ENCODE assay signal across 9 mouse cellular contexts in the genomic region with DNA sequence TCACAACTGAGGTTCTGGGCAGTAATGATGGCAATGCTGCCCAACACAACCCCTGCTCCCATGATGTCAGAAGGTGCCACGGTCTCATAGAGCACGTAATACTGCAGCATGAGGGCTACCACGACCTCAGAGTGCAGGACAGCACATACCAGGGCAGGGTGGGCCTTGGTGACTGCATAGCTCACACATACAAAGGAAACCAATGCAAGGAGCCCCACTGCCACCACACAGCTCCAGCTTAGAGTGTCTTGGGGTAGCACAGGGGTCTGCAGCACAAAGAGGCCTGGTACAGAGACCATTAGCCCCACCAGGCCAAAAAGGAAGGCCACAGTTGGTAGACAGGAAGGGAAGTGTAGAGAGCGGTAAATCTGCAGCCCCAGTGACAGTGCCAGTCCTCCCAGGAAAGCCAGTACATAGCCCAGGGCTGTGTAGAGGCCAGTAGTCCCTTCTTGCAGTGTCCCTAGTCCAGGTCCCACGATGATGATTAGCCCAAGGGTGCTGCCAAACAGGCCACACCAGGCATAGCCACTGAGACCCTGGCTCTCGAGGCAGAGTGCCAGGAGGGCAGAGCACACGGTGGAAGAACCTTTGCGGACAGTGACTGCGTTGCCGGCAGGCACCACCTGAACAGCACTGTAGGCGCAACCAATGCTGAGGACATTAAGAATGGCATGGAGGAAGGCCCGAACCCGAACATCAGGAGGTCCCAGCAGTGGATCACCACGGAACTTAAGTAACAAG. TPM values are rescaled to one million over a fixed set of nuclear protein-coding genes. Genes with fewer than 3 reads are reported as not detected.
DNase-seq lines count a peak whose midpoint lies in the region; ATAC-seq and TF ChIP-seq lines count a peak whose summit lies in the region.
"Had no signal": no experiment of that assay in that cellular context is flagged by ENCODE, and none has a peak within 500 bp of the region (broad histone marks: within the 10 kb centered on the region; RNA-seq: fewer than 3 reads in every experiment).

No protein-coding gene starts in this region.

- 79% methylated on average over 14 of the region's 14 CpGs for WGBS in limb, embryonic 13.5 days
- WGBS in stomach, embryonic 16.5 days, result 79% methylated on average over 14 of the region's 14 CpGs

- no peaks in the 10 kb centered on the region for H3K27me3 ChIP-seq in testis, adult 2 months (ENCODE audit: control insufficient read depth, insufficient read depth, low read length)
- no peaks in the 10 kb centered on the region for H3K27me3 ChIP-seq in limb, embryonic 13.5 days
- no peaks in the 10 kb centered on the region for H3K27me3 ChIP-seq in stomach, embryonic 16.5 days (ENCODE audit: control insufficient read depth, insufficient read depth, low read length)

- H3K4me2 ChIP-seq in limb, embryonic 13.5 days (replicated peaks), result peak overlapping the region; percentile 91
- H3K4me2 ChIP-seq in stomach, embryonic 16.5 days (ENCODE audit: low read depth, low read length), result peak overlapping the region; percentile 57

- H3K4me3 ChIP-seq in testis, adult 2 months (ENCODE audit: control insufficient read depth, low read depth, low read length), result peak overlapping the region; percentile 99
- H3K4me3 ChIP-seq in limb, embryonic 13.5 days, result peak overlapping the region; percentile 65
- peak overlapping the region; percentile 77; the same call in 1 of the 2 replicates for H3K4me3 ChIP-seq in stomach, embryonic 16.5 days (replicated peaks; ENCODE audit: low read length)

- peak overlapping the region; percentile 70 for H3K9ac ChIP-seq in limb, embryonic 13.5 days
- peak overlapping the region; percentile 81 for H3K9ac ChIP-seq in stomach, embryonic 16.5 days (ENCODE audit: low read length)

- H3K4me1 ChIP-seq in testis, adult 2 months (ENCODE audit: control insufficient read depth, insufficient read depth, low read length), result peaks cover 16% of the 10 kb centered on the region
- peaks cover 42% of the 10 kb centered on the region for H3K4me1 ChIP-seq in limb, embryonic 13.5 days
- peaks cover 32% of the 10 kb centered on the region for H3K4me1 ChIP-seq in stomach, embryonic 16.5 days (ENCODE audit: control insufficient read depth, insufficient read depth, low read length)

- peaks cover 3% of the 10 kb centered on the region for H3K36me3 ChIP-seq in testis, adult 2 months (ENCODE audit: control insufficient read depth, insufficient read depth, low read length)
- H3K36me3 ChIP-seq in limb, embryonic 13.5 days, result no peaks in the 10 kb centered on the region
- H3K36me3 ChIP-seq in stomach, embryonic 16.5 days (ENCODE audit: control insufficient read depth, insufficient read depth, low read length), result no peaks in the 10 kb centered on the region

- no peak overlapping the region for H3K27ac ChIP-seq in testis, adult 2 months (ENCODE audit: control insufficient read depth, insufficient read depth, low read depth, low read length)
- H3K27ac ChIP-seq in limb, embryonic 13.5 days, result peak overlapping the region; percentile 98
- H3K27ac ChIP-seq in stomach, embryonic 16.5 days (ENCODE audit: low read length), result peak overlapping the region; percentile 92

- peak; percentile 65 for DNase-seq in cerebellum, adult 9-10 months
- DNase-seq in cerebellum, postnatal 36 days, result no peak
- DNase-seq in testis, postnatal 14 days (ENCODE audit: low spot score), result no peak
- DNase-seq in adrenal gland, postnatal 14 days, result no peak
- no peak for DNase-seq in left cerebral cortex, adult 18-20 months (ENCODE audit: low spot score in 2 of 2)

- TF ChIP-seq POLR2A in testis, adult 2 months (IDR thresholded peaks at IDR 0.05; ENCODE audit: control insufficient read depth, low read depth, low read length), result no peak; the same call in 1 of the 2 replicates

- TF ChIP-seq CTCF in testis, adult 2 months (IDR thresholded peaks at IDR 0.05; ENCODE audit: control insufficient read depth, insufficient read depth, insufficient replicate concordance, low read depth, low read length), result no peak

- ATAC-seq in limb, embryonic 13.5 days (ENCODE audit: low FRiP score, low read depth), result no peak
- ATAC-seq in stomach, embryonic 16.5 days (ENCODE audit: insufficient read depth, low FRiP score), result no peak

- no peaks in the 10 kb centered on the region for H3K9me3 ChIP-seq in limb, embryonic 13.5 days
- no peaks in the 10 kb centered on the region for H3K9me3 ChIP-seq in stomach, embryonic 16.5 days (replicated peaks; ENCODE audit: control insufficient read depth, low read length)

RNA-seq across cellular contexts. Expression of gene Slc35g3, which starts 1.4 kb away (rescaled TPM):
- 210 and 236 TPM in 2 replicates for polyA plus RNA-seq in testis, adult 2 months (2012; rRNA removed)
- polyA plus RNA-seq in limb, embryonic 13.5 days (2015; fragmentation: Nextera tagmentation; extraction: Ambion mirVana), result not detected in 2 replicates
- polyA plus RNA-seq in stomach, embryonic 16.5 days (2015; fragmentation: Nextera tagmentation; extraction: Ambion mirVana), result 0.17 TPM in 1 of 2 replicates, not detected in the other
- total RNA-seq in adrenal gland, postnatal 14 days (2021), result not detected in 2 replicates
- total RNA-seq in left cerebral cortex, adult 18-20 months (2021), result not detected
- total RNA-seq: layer of hippocampus, postnatal 25 days had no signal

RNA-seq across cellular contexts. Expression of gene Polr2a, which starts 1.9 kb away (rescaled TPM):
- polyA plus RNA-seq in testis, adult 2 months (2012; rRNA removed), result 54.7 and 75.8 TPM in 2 replicates
- polyA plus RNA-seq in limb, embryonic 13.5 days (2015; fragmentation: Nextera tagmentation; extraction: Ambion mirVana), result 27.2 and 28.5 TPM in 2 replicates
- 17.7 and 20.6 TPM in 2 replicates for polyA plus RNA-seq in stomach, embryonic 16.5 days (2015; fragmentation: Nextera tagmentation; extraction: Ambion mirVana)
- total RNA-seq in adrenal gland, postnatal 14 days (2021), result 78.0 and 84.0 TPM in 2 replicates
- 10 to 100 TPM; 44.2 to 46.2 TPM for total RNA-seq in left cerebral cortex, adult 18-20 months (2021)

RNA-seq across cellular contexts. Expression of gene Zbtb4, which starts 5.4 kb away (rescaled TPM):
- 5.1 and 6.0 TPM in 2 replicates for polyA plus RNA-seq in testis, adult 2 months (2012; rRNA removed)
- polyA plus RNA-seq in limb, embryonic 13.5 days (2015; fragmentation: Nextera tagmentation; extraction: Ambion mirVana), result 3.2 and 3.4 TPM in 2 replicates
- 3.4 TPM in 2 replicates for polyA plus RNA-seq in stomach, embryonic 16.5 days (2015; fragmentation: Nextera tagmentation; extraction: Ambion mirVana)
- total RNA-seq in adrenal gland, postnatal 14 days (2021), result 39.9 and 42.4 TPM in 2 replicates
- total RNA-seq in left cerebral cortex, adult 18-20 months (2021), result 100 to 1,000 TPM; 146 to 156 TPM

RNA-seq across cellular contexts. Expression of gene Chrnb1, which starts 35.4 kb away (rescaled TPM):
- 0.79 and 1.2 TPM in 2 replicates for polyA plus RNA-seq in testis, adult 2 months (2012; rRNA removed)
- polyA plus RNA-seq in limb, embryonic 13.5 days (2015; fragmentation: Nextera tagmentation; extraction: Ambion mirVana), result 23.6 and 27.7 TPM in 2 replicates
- 5.3 and 10.3 TPM in 2 replicates for polyA plus RNA-seq in stomach, embryonic 16.5 days (2015; fragmentation: Nextera tagmentation; extraction: Ambion mirVana)
- total RNA-seq in adrenal gland, postnatal 14 days (2021), result 2.4 and 3.2 TPM in 2 replicates
- 1 to 10 TPM; 1.2 TPM for total RNA-seq in left cerebral cortex, adult 18-20 months (2021)

RNA-seq across cellular contexts. Expression of gene Fgf11, which starts 41.3 kb away (rescaled TPM):
- polyA plus RNA-seq in testis, adult 2 months (2012; rRNA removed), result 2.7 and 3.2 TPM in 2 replicates
- 2.8 and 2.9 TPM in 2 replicates for polyA plus RNA-seq in limb, embryonic 13.5 days (2015; fragmentation: Nextera tagmentation; extraction: Ambion mirVana)
- 1.8 and 2.5 TPM in 2 replicates for polyA plus RNA-seq in stomach, embryonic 16.5 days (2015; fragmentation: Nextera tagmentation; extraction: Ambion mirVana)
- total RNA-seq in adrenal gland, postnatal 14 days (2021), result 3.5 and 3.8 TPM in 2 replicates
- total RNA-seq in left cerebral cortex, adult 18-20 months (2021), result 10 to 100 TPM; 17.1 to 18.5 TPM

Comparison
In these comparisons a context has a peak if more than half of its experiments do, and no peak if none do; other contexts are left out.
1. RNA of gene Slc35g3, which starts 1.4 kb away (polyA plus RNA-seq): 210 to 236 TPM in testis, adult 2 months; 0.17 TPM in stomach, embryonic 16.5 days and not detected in limb, embryonic 13.5 days; every median in the first group is over 100 times any median in the second.
2. Peak in every context shown above with its lines, with median percentiles within 50 percentile points of each other: H3K4me3 ChIP-seq.